Mouse (Mus musculus): ENCODE results near the gene Nle1. TPM values are rescaled to one million over a fixed set of nuclear protein-coding genes. Genes with fewer than 3 reads are reported as not detected.
"Not testable (repeated sequence)": the region's sequence is repeated elsewhere in the genome, so short reads cannot be mapped to it uniquely, and the experiment has no call there.

Gene Nle1
- polyA plus RNA-seq, 1 experiment from 2014 or later: 32.0 TPM

DNA sequence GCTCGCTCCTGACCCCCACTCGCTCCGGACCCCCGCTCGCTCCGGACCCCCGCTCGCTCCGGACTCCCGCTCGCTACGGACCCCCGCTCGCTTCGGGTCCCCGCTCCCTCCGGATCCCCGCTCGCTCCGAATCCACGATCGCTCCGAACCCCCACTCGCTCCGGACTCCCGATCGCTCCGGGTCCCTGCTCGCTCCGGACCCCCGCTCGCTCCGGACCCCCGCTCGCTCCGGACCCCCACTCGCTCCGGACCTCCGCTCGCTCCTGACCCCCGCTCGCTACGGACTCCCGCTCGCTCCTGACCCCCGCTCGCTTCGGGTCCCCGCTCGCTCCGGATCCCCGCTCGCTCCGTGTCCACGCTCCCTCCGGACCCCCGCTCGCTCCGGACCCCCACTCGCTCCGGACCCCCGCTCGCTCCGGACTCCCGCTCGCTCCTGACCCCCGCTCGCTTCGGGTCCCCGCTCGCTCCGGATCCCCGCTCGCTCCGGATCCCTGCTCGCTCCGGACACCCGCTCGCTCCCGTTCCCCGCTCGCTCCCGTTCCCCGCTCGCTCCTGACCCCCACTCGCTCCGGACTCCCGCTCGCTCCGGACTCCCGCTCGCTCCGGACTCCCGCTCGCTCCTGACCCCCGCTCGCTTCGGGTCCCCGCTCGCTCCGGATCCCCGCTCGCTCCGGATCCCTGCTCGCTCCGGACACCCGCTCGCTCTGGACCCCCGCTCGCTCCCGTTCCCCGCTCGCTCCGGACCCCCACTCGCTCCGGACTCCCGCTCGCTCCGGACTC lies 23.6 kb upstream of the Nle1 start:
- not testable (repeated sequence) for H3K36me3 ChIP-seq; H3K4me1 ChIP-seq; H3K9me3 ChIP-seq; ATAC-seq (replicated peaks); H3K27ac ChIP-seq (replicated peaks)
- 1% methylated on average over 119 of the region's 119 CpGs for WGBS
- Histone ChIP-seq H3K27me3 (peaks cover 49% of the 10 kb centered on the region), H3K4me2 (replicated peaks) (peak overlapping the region; percentile 98), H3K4me3 (peak overlapping the region; percentile 51), H3K9ac (replicated peaks) (peak overlapping the region; percentile 40)

DNA sequence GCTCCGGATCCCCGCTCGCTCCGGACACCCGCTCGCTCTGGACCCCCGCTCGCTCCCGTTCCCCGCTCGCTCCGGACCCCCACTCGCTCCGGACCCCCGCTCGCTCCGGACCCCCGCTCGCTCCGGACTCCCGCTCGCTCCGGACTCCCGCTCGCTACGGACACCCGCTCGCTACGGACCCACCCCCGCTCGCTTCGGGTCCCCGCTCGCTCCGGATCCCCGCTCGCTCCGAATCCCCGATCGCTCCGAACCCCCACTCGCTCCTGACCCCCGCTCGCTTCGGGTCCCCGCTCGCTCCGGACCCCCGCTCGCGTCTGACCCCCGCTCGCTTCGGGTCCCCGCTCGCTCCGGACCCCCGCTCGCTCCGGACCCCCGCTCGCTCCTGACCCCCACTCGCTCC lies 22.9 kb upstream of the Nle1 start:
- Histone ChIP-seq H3K4me3 (peak overlapping the region; percentile 51), H3K4me2 (replicated peaks) (peak overlapping the region; percentile 98), H3K27me3 (peaks cover 45% of the 10 kb centered on the region), H3K9ac (replicated peaks) (peak overlapping the region; percentile 32; the same call in 1 of the 2 replicates)
- not testable (repeated sequence) for H3K27ac ChIP-seq (replicated peaks); H3K4me1 ChIP-seq; H3K36me3 ChIP-seq; H3K9me3 ChIP-seq; ATAC-seq (replicated peaks)
- 1% methylated on average over 62 of the region's 63 CpGs for WGBS

DNA sequence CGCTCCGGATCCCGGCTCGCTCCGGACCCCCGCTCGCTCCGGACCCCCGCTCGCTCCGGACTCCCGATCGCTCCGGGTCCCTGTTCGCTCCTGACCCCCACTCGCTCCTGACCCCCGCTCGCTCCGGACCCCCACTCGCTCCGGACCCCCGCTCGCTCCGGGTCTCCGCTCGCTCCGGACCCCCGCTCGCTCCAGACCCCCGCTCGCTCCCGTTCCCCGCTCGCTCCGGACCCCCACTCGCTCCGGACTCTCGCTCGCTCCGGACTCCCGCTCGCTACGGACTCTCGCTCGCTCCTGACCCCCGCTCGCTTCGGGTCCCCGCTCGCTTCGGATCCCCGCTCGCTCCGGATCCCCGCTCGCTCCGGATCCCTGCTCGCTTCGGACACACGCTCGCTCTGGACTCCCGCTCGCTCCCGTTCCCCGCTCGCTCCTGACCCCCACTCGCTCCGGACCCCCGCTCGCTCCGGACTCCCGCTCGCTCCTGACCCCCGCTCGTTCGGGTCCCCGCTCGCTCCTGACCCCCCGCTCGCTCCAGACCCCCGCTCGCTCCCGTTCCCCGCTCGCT lies 22.3 kb upstream of the Nle1 start:
- ATAC-seq (replicated peaks); H3K27ac ChIP-seq (replicated peaks); H3K9me3 ChIP-seq; H3K4me1 ChIP-seq; H3K9ac ChIP-seq (replicated peaks); H3K36me3 ChIP-seq: not testable (repeated sequence)
- Histone ChIP-seq H3K4me3 (peak overlapping the region; percentile 51), H3K4me2 (replicated peaks) (peak overlapping the region; percentile 98), H3K27me3 (peaks cover 42% of the 10 kb centered on the region)
- WGBS: under 1% methylated on average over 76 of the region's 85 CpGs

DNA sequence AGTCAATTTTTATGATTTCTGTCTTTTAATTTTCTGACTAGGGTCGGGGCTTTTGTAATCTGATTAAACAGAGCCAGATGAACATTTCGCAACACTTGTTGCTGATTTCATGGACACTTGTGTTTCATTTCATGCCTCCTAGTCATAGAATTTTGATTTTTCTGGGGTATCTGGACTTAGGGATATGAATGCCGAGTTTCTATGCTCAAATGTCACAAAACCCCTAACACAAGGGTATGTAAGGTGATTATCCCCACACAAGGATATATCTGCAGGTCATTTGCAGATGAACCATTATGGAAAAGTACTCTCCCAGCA lies 21.4 kb upstream of the Nle1 start:
- Histone ChIP-seq H3K4me2 (replicated peaks) (peak overlapping the region; percentile 98; the same call in 1 of the 2 replicates), H3K4me1 (peaks cover 10% of the 10 kb centered on the region), H3K27me3 (peaks cover 37% of the 10 kb centered on the region), H3K9me3 (no peaks in the 10 kb centered on the region), H3K27ac (replicated peaks) (no peak overlapping the region), H3K4me3 (peak overlapping the region; percentile 51; the same call in 1 of the 2 replicates), H3K9ac (replicated peaks) (no peak overlapping the region), H3K36me3 (no peaks in the 10 kb centered on the region)
- no peak for ATAC-seq (replicated peaks)
- 56% methylated on average over 3 of the region's 3 CpGs for WGBS

DNA sequence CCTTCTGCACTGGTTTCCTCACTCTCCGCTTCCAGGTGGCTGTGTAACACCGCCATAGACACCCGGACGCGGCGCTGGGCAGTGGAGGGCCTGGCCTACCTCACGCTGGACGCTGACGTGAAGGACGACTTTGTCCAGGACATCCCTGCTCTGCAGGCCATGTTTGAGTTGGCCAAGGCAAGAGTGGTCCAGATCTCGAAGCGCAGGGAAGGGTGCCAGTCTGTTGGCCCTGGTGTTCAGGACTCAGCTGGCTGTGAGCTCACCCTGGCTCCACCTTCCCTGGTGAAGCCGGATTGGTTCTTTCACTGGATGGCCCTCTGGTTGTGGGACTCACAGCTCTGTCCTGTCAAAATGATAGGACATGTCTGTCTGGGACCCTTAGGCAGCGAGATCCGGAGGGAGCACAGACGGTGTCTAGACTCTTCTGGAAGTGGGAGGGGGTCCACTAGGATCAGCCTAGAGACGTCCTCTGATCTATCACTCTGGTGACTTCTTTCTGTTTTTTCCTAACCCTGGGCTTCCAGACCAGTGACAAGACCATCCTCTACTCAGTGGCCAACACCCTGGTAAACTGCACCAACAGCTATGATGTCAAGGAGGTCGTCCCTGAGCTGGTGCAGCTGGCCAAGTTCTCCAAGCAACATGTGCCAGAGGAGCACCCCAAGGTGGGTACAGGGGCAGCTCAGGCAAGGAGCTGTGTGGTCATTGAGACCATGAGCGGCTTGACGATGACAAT lies 20.9 kb upstream of the Nle1 start:
- peaks cover 32% of the 10 kb centered on the region for H3K27me3 ChIP-seq
- no peak overlapping the region for H3K4me3 ChIP-seq
- no peak overlapping the region for H3K27ac ChIP-seq (replicated peaks)
- H3K4me1 ChIP-seq: peaks cover 10% of the 10 kb centered on the region
- ATAC-seq (replicated peaks): no peak
- H3K9me3 ChIP-seq: no peaks in the 10 kb centered on the region
- H3K4me2 ChIP-seq (replicated peaks): no peak overlapping the region
- H3K36me3 ChIP-seq: no peaks in the 10 kb centered on the region
- WGBS: 27% methylated on average over 20 of the region's 20 CpGs
- H3K9ac ChIP-seq (replicated peaks): no peak overlapping the region

DNA sequence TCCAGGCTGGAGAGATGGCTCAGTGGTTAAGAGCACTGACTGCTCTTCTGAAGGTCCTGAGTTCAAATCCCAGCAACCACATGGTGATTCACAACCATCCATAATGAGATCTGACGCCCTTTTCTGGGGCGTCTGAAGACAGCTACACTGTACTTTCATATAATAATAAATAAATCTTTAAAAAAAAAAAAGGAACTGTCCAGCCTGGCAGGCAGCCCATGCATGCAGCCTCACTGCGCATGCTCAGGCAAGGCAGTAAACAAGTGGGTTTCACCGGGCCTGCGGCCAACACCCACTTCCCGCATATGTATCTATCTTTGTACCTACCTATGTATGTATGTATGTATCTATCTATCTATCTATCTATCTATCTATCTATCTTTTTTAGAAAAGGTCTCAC lies 15.7 kb upstream of the Nle1 start:
- 85% methylated on average over 6 of the region's 6 CpGs for WGBS
- not testable (repeated sequence) for H3K9ac ChIP-seq (replicated peaks); H3K27ac ChIP-seq (replicated peaks); H3K36me3 ChIP-seq; H3K4me3 ChIP-seq; H3K9me3 ChIP-seq; H3K4me2 ChIP-seq (replicated peaks); ATAC-seq (replicated peaks); H3K4me1 ChIP-seq
- H3K27me3 ChIP-seq: peaks cover 12% of the 10 kb centered on the region

DNA sequence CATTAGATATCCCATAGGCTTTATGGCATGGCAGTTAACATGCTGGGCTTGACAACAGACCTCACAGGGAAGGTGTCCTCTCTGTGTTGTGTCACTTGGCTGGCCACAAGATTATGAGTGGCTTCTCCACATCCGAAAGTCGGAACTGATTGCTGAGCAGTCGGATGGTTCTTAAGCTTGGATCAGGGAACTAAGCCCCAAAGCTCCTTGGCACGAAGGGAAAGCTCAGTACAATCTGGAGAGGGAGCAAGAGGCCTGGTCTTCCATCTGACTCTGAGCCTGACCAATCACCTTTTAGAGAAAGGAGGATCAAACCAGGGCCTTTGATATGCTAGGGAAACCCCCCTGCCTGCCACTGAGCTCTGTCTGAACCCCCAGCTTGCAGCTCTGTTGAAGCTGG lies 13.5 kb upstream of the Nle1 start:
- Histone ChIP-seq H3K36me3 (no peaks in the 10 kb centered on the region), H3K4me2 (replicated peaks) (no peak overlapping the region), H3K9me3 (no peaks in the 10 kb centered on the region), H3K27ac (replicated peaks) (no peak overlapping the region), H3K4me3 (no peak overlapping the region), H3K9ac (replicated peaks) (no peak overlapping the region), H3K4me1 (no peaks in the 10 kb centered on the region), H3K27me3 (0 out of 2 replicates have a peak, but pooled peaks cover 4% of the 10 kb centered on the region)
- 75% methylated on average over 4 of the region's 4 CpGs for WGBS
- ATAC-seq (replicated peaks): no peak

DNA sequence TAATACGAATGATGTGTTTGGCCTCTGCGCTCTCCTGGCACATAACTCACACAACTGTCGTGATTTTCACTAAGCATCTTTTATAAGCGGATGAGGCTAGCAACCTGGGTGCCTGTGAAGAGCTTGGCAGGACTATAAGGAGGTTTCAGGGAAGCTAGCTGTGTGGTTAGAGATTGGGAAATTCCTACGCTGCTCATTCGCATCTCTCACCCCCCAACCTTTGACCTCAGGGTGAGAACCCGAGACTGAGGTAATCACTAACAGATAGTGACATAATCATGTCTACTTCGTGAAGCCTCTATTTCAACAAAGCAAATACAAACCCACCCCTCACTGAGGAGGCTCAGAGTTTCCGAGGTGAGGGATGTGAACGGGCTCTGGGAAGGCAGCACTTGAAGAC lies 12.6 kb upstream of the Nle1 start:
- no peak overlapping the region for H3K4me3 ChIP-seq
- no peaks in the 10 kb centered on the region for H3K4me1 ChIP-seq
- no peak overlapping the region for H3K4me2 ChIP-seq (replicated peaks)
- no peak overlapping the region for H3K27ac ChIP-seq (replicated peaks)
- no peak overlapping the region for H3K9ac ChIP-seq (replicated peaks)
- no peak for ATAC-seq (replicated peaks)
- H3K27me3 ChIP-seq: no peaks in the 10 kb centered on the region
- no peaks in the 10 kb centered on the region for H3K36me3 ChIP-seq
- H3K9me3 ChIP-seq: no peaks in the 10 kb centered on the region
- WGBS: 74% methylated on average over 10 of the region's 10 CpGs

DNA sequence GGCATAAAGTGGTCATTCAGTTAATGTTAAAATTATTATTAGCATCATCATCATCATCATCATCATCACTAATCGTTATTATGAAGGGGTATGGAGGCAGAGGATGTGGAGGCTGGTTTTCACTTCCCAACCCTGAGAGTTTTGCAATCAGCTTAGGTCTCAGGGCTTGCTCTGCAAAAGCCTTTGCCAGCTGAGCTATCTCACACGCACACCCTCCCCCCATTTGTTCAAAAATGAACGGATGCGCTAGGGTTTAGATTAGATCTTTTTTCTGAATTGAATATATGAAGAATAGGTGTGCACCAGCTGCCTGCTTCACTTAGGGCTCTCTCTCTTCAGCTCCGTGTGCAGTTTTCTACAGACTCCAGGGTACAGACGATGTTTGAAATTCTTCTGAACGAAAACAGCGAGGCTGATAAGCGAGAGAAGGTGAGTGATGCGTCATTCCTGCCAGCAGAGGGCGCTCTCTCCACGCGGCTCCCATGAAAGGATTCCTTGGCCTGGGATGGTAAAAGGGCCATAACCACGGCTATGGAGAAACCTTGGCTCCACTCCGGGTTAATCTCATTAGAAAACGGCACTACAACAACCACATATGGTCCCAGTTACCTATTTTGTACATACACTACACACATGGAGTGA lies 6.6 kb upstream of the Nle1 start:
- WGBS: 8% methylated on average over 16 of the region's 16 CpGs
- Histone ChIP-seq H3K36me3 (no peaks in the 10 kb centered on the region), H3K9me3 (no peaks in the 10 kb centered on the region), H3K9ac (replicated peaks) (no peak overlapping the region), H3K4me1 (no peaks in the 10 kb centered on the region), H3K4me2 (replicated peaks) (peak overlapping the region; percentile 38), H3K27me3 (no peaks in the 10 kb centered on the region), H3K4me3 (peak overlapping the region; percentile 14; the same call in 1 of the 2 replicates), H3K27ac (replicated peaks) (no peak overlapping the region)
- peak; percentile 60 for ATAC-seq (replicated peaks)

DNA sequence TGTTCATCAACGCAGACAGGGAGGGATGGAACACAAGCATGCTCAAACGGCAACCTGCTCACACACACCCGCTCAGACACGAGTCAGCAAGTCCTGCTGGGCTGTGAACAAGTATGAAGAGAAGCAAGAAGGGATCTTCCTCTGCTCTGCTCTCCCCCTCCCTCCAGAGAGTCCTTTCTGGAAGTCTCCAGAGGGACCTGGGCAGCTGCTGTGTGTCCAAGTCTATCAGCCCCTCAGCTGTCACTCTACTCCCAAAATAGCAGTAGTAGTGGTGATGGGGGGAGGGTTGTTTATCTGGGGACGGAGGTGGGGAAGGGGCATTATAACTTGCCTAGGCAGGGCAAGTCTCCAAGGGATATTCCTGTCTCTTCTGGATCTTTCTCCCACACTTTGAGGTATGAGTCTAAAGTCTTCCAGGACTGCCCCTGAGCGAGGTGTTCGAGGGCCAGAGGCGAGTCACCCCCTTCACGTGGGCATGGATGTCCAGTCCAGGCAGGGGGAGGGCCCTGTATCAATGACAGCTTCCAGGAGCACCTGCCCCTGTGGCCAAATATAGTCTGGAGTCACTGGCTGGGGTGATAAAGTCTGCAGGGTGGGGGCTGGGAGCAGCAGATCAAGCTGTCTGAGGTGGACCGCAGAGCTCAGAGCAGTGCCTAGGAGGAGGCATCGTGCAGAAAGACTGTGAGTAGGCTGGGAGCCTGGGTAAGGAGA lies 2.6 kb upstream of the Nle1 start:
- H3K27me3 ChIP-seq: no peaks in the 10 kb centered on the region
- H3K27ac ChIP-seq (replicated peaks): no peak overlapping the region
- H3K4me1 ChIP-seq: peaks cover 14% of the 10 kb centered on the region
- no peaks in the 10 kb centered on the region for H3K9me3 ChIP-seq
- H3K4me2 ChIP-seq (replicated peaks): no peak overlapping the region
- ATAC-seq (replicated peaks): no peak
- no peaks in the 10 kb centered on the region for H3K36me3 ChIP-seq
- 91% methylated on average over 11 of the region's 11 CpGs for WGBS
- no peak overlapping the region for H3K9ac ChIP-seq (replicated peaks)
- no peak overlapping the region for H3K4me3 ChIP-seq

DNA sequence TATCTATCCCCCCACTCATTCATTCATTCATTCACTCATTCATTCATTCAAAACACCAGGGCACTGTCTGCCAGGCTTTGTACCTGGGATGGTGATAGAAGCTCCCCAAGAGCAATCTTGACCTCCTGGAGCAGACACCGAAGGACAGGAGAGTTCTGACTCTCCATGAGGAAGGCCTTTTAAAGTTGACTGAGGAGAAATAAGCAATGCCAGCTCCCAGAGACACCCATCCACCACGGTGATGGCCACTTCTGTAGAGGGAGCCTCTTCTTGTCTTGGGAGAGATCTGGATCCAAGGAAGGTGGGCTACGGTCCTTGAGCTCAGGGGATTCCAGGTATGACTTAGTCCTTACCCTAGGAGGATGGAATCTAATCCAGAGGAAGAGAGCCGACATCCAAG lies 2.0 kb upstream of the Nle1 start, which contains the start of gene Unc45b:
Unc45b (plus strand) TSS at position 301 of the 400 bp plus-strand sequence.
- no peaks in the 10 kb centered on the region for H3K9me3 ChIP-seq
- no peak within 1 kb of the TSS for H3K27ac ChIP-seq (replicated peaks)
- no peak within 1 kb of the TSS for H3K4me3 ChIP-seq
- ATAC-seq (replicated peaks): no peak
- H3K4me2 ChIP-seq (replicated peaks): no peak within 1 kb of the TSS
- H3K9ac ChIP-seq (replicated peaks): no peak within 1 kb of the TSS
- H3K27me3 ChIP-seq: no peaks in the 10 kb centered on the region
- peaks cover 14% of the 10 kb centered on the region for H3K4me1 ChIP-seq
- peaks cover 4% of the 10 kb centered on the region; the same call in 1 of the 2 replicates for H3K36me3 ChIP-seq
- WGBS: 89% methylated on average over 4 of the region's 4 CpGs
